Mouse (Mus musculus) embryonic facial prominence, embryonic 13.5 days (tissue): ENCODE results near the gene Trabd. TPM values are rescaled to one million over a fixed set of nuclear protein-coding genes. Genes with fewer than 3 reads are reported as not detected.
A peak's percentile ranks its signal among the peaks of the same experiment; 100 is the strongest.

Source experiments
- ATAC-seq: fragments of 200-750 bp; cut with Nextera tagmentation; 2 replicates; pipeline ENCODE4 v1.8.0; 2017; ENCODE audit warnings: low read depth; ENCODE audit not compliant: insufficient number of reproducible peaks, insufficient read depth, low FRiP score, low TSS enrichment
- H3K27ac ChIP-seq: fragments of 300-500 bp; sonication (generic); 2 replicates; pipeline ENCODE4 v1.5.1; 2015; ENCODE audit warnings: moderate library complexity, mild to moderate bottlenecking, inconsistent platforms
- H3K27me3 ChIP-seq: fragments of 300-500 bp; sonication (generic); 2 replicates; pipeline ENCODE4 v1.6.1; 2015; ENCODE audit warnings: mild to moderate bottlenecking, inconsistent platforms
- H3K36me3 ChIP-seq: fragments of 300-500 bp; sonication (generic); 2 replicates; pipeline ENCODE4 v1.6.1; 2015; ENCODE audit warnings: mild to moderate bottlenecking, inconsistent platforms
- H3K4me1 ChIP-seq: fragments of 300-500 bp; sonication (generic); 2 replicates; pipeline ENCODE4 v1.6.1; 2015; ENCODE audit warnings: inconsistent platforms
- H3K4me2 ChIP-seq: fragments of 300-500 bp; sonication (generic); 2 replicates; pipeline ENCODE4 v1.6.1; 2015; ENCODE audit warnings: moderate library complexity, mild to moderate bottlenecking, inconsistent platforms
- H3K4me3 ChIP-seq: fragments of 300-500 bp; sonication (generic); 2 replicates; pipeline ENCODE4 v1.5.1; 2015; ENCODE audit warnings: mild to moderate bottlenecking, inconsistent platforms
- H3K9ac ChIP-seq: fragments of 300-500 bp; sonication (generic); 2 replicates; pipeline ENCODE4 v1.6.1; 2015; ENCODE audit warnings: mild to moderate bottlenecking, inconsistent platforms
- H3K9me3 ChIP-seq: fragments of 300-500 bp; sonication (generic); 2 replicates; pipeline ENCODE4 v1.6.1; 2016; ENCODE audit warnings: inconsistent platforms
- WGBS: fragments of 180-500 bp; shearing (Covaris S2); methylation state at CpG from one replicate; pipeline ENCODE4 v1.1.7; 2015; ENCODE audit warnings: mixed read lengths; 5-methylcytosine and 5-hydroxymethylcytosine counted together
- polyA plus RNA-seq: library from polyadenylated mRNA; unstranded; fragments of >200 nt; fragmentation: Nextera tagmentation; extraction: Ambion mirVana; gene quantifications from 2 replicates; pipeline ENCODE4 v1.2.1, GENCODE M21; 2015

Trabd gene
- polyA plus RNA-seq, 1 experiment from 2014 or later, result 47.7 TPM

- Histone ChIP-seq H3K27ac (no peak overlapping the region), H3K4me1 (peaks cover 10% of the 10 kb centered on the region), H3K9ac (0 out of 2 replicates have a peak overlapping the region, but pooled peaks have one; percentile 6), H3K4me2 (no peak overlapping the region), H3K27me3 (no peaks in the 10 kb centered on the region), H3K4me3 (no peak overlapping the region), H3K36me3 (peaks cover 73% of the 10 kb centered on the region), H3K9me3 (no peaks in the 10 kb centered on the region)
- 97% methylated on average over 1 of the region's 1 CpGs for WGBS
- no peak for ATAC-seq
Measured at GRCm38 (mm10) chr15:89083906-89084305, 9.0 kb downstream of the Trabd start.

- Histone ChIP-seq H3K27me3 (no peaks in the 10 kb centered on the region), H3K9me3 (no peaks in the 10 kb centered on the region), H3K4me1 (peaks cover 13% of the 10 kb centered on the region), H3K27ac (no peak overlapping the region), H3K9ac (no peak overlapping the region), H3K4me3 (no peak overlapping the region), H3K36me3 (peaks cover 66% of the 10 kb centered on the region), H3K4me2 (no peak overlapping the region)
- WGBS, result 82% methylated on average over 2 of the region's 2 CpGs
- no peak for ATAC-seq
Measured at GRCm38 (mm10) chr15:89084826-89085225, 9.9 kb downstream of the Trabd start.

GRCm38 (mm10) chr15:89088607-89089247 is 13.8 kb downstream of the Trabd start, which contains the start of gene Selenoo:
TSS of gene Selenoo (plus strand) at chr15:89089084.
- H3K27ac ChIP-seq, result peak within 1 kb of the TSS; percentile 72; the same call in 1 of the 2 replicates
- peak within 1 kb of the TSS; percentile 97 for H3K9ac ChIP-seq
- peaks cover 23% of the 10 kb centered on the region for H3K4me1 ChIP-seq
- 1% methylated on average over 38 of the region's 38 CpGs for WGBS
- ATAC-seq, result peak; percentile 84
- peak within 1 kb of the TSS; percentile 99 for H3K4me3 ChIP-seq
- H3K27me3 ChIP-seq, result no peaks in the 10 kb centered on the region
- no peaks in the 10 kb centered on the region for H3K9me3 ChIP-seq
- peak within 1 kb of the TSS; percentile 98 for H3K4me2 ChIP-seq
- peaks cover 53% of the 10 kb centered on the region for H3K36me3 ChIP-seq

GRCm38 (mm10) chr15:89089248-89090051 is 14.5 kb downstream of the Trabd start:
- Histone ChIP-seq H3K4me1 (peaks cover 23% of the 10 kb centered on the region), H3K9me3 (no peaks in the 10 kb centered on the region), H3K27ac (peak overlapping the region; percentile 72; the same call in 1 of the 2 replicates), H3K4me2 (peak overlapping the region; percentile 98), H3K9ac (peak overlapping the region; percentile 97), H3K4me3 (peak overlapping the region; percentile 99), H3K36me3 (peaks cover 53% of the 10 kb centered on the region), H3K27me3 (no peaks in the 10 kb centered on the region)
- ATAC-seq, result peak; percentile 11; the same call in 1 of the 2 replicates
- 3% methylated on average over 68 of the region's 68 CpGs for WGBS

- Histone ChIP-seq H3K9ac (no peak overlapping the region), H3K4me1 (peaks cover 23% of the 10 kb centered on the region), H3K36me3 (peaks cover 53% of the 10 kb centered on the region), H3K4me2 (peak overlapping the region; percentile 98), H3K27ac (no peak overlapping the region), H3K9me3 (no peaks in the 10 kb centered on the region), H3K27me3 (no peaks in the 10 kb centered on the region), H3K4me3 (0 out of 2 replicates have a peak overlapping the region, but pooled peaks have one; percentile 99)
- 69% methylated on average over 4 of the region's 4 CpGs for WGBS
- ATAC-seq, result no peak
Measured at GRCm38 (mm10) chr15:89090662-89091061, 15.7 kb downstream of the Trabd start.

- Histone ChIP-seq H3K27me3 (no peaks in the 10 kb centered on the region), H3K9me3 (no peaks in the 10 kb centered on the region), H3K9ac (no peak overlapping the region), H3K36me3 (peaks cover 55% of the 10 kb centered on the region), H3K4me2 (no peak overlapping the region), H3K4me3 (no peak overlapping the region), H3K4me1 (peaks cover 23% of the 10 kb centered on the region), H3K27ac (no peak overlapping the region)
- WGBS, result 82% methylated on average over 5 of the region's 5 CpGs
- no peak for ATAC-seq
Measured at GRCm38 (mm10) chr15:89092181-89092580, 17.3 kb downstream of the Trabd start.

GRCm38 (mm10) chr15:89097450-89097849 is 22.5 kb downstream of the Trabd start:
- no peak overlapping the region for H3K4me3 ChIP-seq
- H3K36me3 ChIP-seq, result peaks cover 100% of the 10 kb centered on the region
- H3K9ac ChIP-seq, result no peak overlapping the region
- no peaks in the 10 kb centered on the region for H3K27me3 ChIP-seq
- H3K27ac ChIP-seq, result no peak overlapping the region
- no peak overlapping the region for H3K4me2 ChIP-seq
- no peaks in the 10 kb centered on the region for H3K4me1 ChIP-seq
- WGBS, result 90% methylated on average over 5 of the region's 5 CpGs
- H3K9me3 ChIP-seq, result no peaks in the 10 kb centered on the region
- ATAC-seq, result no peak

GRCm38 (mm10) chr15:89098616-89099015 is 23.7 kb downstream of the Trabd start:
- H3K4me3 ChIP-seq, result no peak overlapping the region
- H3K27ac ChIP-seq, result no peak overlapping the region
- H3K9ac ChIP-seq, result no peak overlapping the region
- ATAC-seq, result no peak
- no peaks in the 10 kb centered on the region for H3K4me1 ChIP-seq
- no peaks in the 10 kb centered on the region for H3K9me3 ChIP-seq
- no peak overlapping the region for H3K4me2 ChIP-seq
- H3K36me3 ChIP-seq, result peaks cover 100% of the 10 kb centered on the region
- no peaks in the 10 kb centered on the region for H3K27me3 ChIP-seq
- WGBS, result 86% methylated on average over 7 of the region's 7 CpGs

- Histone ChIP-seq H3K27ac (no peak overlapping the region), H3K9ac (no peak overlapping the region), H3K4me1 (no peaks in the 10 kb centered on the region), H3K9me3 (no peaks in the 10 kb centered on the region), H3K36me3 (peaks cover 100% of the 10 kb centered on the region), H3K4me2 (no peak overlapping the region), H3K4me3 (no peak overlapping the region), H3K27me3 (no peaks in the 10 kb centered on the region)
- 91% methylated on average over 12 of the region's 12 CpGs for WGBS
- ATAC-seq, result no peak
Measured at GRCm38 (mm10) chr15:89100823-89101222, 25.9 kb downstream of the Trabd start.

- H3K36me3 ChIP-seq, result peaks cover 100% of the 10 kb centered on the region
- no peak overlapping the region for H3K9ac ChIP-seq
- H3K27ac ChIP-seq, result no peak overlapping the region
- H3K27me3 ChIP-seq, result no peaks in the 10 kb centered on the region
- no peak overlapping the region for H3K4me3 ChIP-seq
- H3K9me3 ChIP-seq, result no peaks in the 10 kb centered on the region
- 70% methylated on average over 5 of the region's 5 CpGs for WGBS
- no peak for ATAC-seq
- H3K4me1 ChIP-seq, result no peaks in the 10 kb centered on the region
- H3K4me2 ChIP-seq, result no peak overlapping the region
Measured at GRCm38 (mm10) chr15:89102646-89103045, 27.7 kb downstream of the Trabd start.

- no peak overlapping the region for H3K4me3 ChIP-seq
- peaks cover 100% of the 10 kb centered on the region for H3K36me3 ChIP-seq
- no peak overlapping the region for H3K27ac ChIP-seq
- H3K9me3 ChIP-seq, result no peaks in the 10 kb centered on the region
- H3K9ac ChIP-seq, result no peak overlapping the region
- WGBS, result 87% methylated on average over 10 of the region's 10 CpGs
- H3K27me3 ChIP-seq, result no peaks in the 10 kb centered on the region
- no peak for ATAC-seq
- H3K4me2 ChIP-seq, result no peak overlapping the region
- no peaks in the 10 kb centered on the region for H3K4me1 ChIP-seq
Measured at GRCm38 (mm10) chr15:89103921-89104320, 29.0 kb downstream of the Trabd start.

- 95% methylated on average over 8 of the region's 8 CpGs for WGBS
- Histone ChIP-seq H3K4me3 (no peak overlapping the region), H3K9ac (no peak overlapping the region), H3K27me3 (no peaks in the 10 kb centered on the region), H3K4me2 (no peak overlapping the region), H3K4me1 (no peaks in the 10 kb centered on the region), H3K36me3 (peaks cover 100% of the 10 kb centered on the region), H3K9me3 (no peaks in the 10 kb centered on the region), H3K27ac (no peak overlapping the region)
- no peak for ATAC-seq
Measured at GRCm38 (mm10) chr15:89104425-89104824, 29.5 kb downstream of the Trabd start.
